Comparison of ENCODE assay signal across 12 mouse cellular contexts in genomic region chr14:43933399-43933798, GRCm38 (mm10). TPM values are rescaled to one million over a fixed set of nuclear protein-coding genes. Genes with fewer than 3 reads are reported as not detected.
ATAC-seq lines count a peak whose summit lies in the region.
"Not testable (repeated sequence)": the region's sequence is repeated elsewhere in the genome, so short reads cannot be mapped to it uniquely, and the experiment has no call there.
"Had no signal": no experiment of that assay in that cellular context is flagged by ENCODE, and none has a peak within 500 bp of the region (broad histone marks: within the 10 kb centered on the region; RNA-seq: fewer than 3 reads in every experiment).

No protein-coding gene starts in this region.

- not testable (repeated sequence) for H3K4me3 ChIP-seq in forebrain, embryonic 15.5 days; hindbrain, embryonic 13.5 days; midbrain, embryonic 13.5 days (replicated peaks); midbrain, embryonic 15.5 days; neural tube, embryonic 12.5 days

- not testable (repeated sequence) for H3K4me2 ChIP-seq in forebrain, embryonic 15.5 days (replicated peaks); hindbrain, embryonic 13.5 days; midbrain, embryonic 13.5 days (replicated peaks); midbrain, embryonic 15.5 days; neural tube, embryonic 12.5 days (replicated peaks)

- not testable (repeated sequence) for H3K27ac ChIP-seq in forebrain, embryonic 15.5 days (replicated peaks); hindbrain, embryonic 13.5 days; midbrain, embryonic 13.5 days; midbrain, embryonic 15.5 days; neural tube, embryonic 12.5 days

- H3K9me3 ChIP-seq in forebrain, embryonic 15.5 days; hindbrain, embryonic 13.5 days; midbrain, embryonic 13.5 days; midbrain, embryonic 15.5 days; neural tube, embryonic 12.5 days: not testable (repeated sequence)

- not testable (repeated sequence) for H3K9ac ChIP-seq in forebrain, embryonic 15.5 days (replicated peaks); hindbrain, embryonic 13.5 days; midbrain, embryonic 13.5 days (replicated peaks); midbrain, embryonic 15.5 days; neural tube, embryonic 12.5 days

- ATAC-seq in forebrain, embryonic 15.5 days (replicated peaks), result peak; percentile 66; the same call in 1 of the 2 replicates
- ATAC-seq in hindbrain, embryonic 13.5 days (ENCODE audit: low FRiP score), result 0 out of 2 replicates have a peak, but pooled peaks have one; percentile 52
- 0 out of 2 replicates have a peak, but pooled peaks have one; percentile 62 for ATAC-seq in midbrain, embryonic 13.5 days
- 0 out of 2 replicates have a peak, but pooled peaks have one; percentile 20 for ATAC-seq in midbrain, embryonic 15.5 days (replicated peaks)
- peak; percentile 25; the same call in 1 of the 2 replicates for ATAC-seq in neural tube, embryonic 12.5 days (ENCODE audit: low FRiP score, low read depth)

- not testable (repeated sequence) for H3K36me3 ChIP-seq in forebrain, embryonic 15.5 days; hindbrain, embryonic 13.5 days; midbrain, embryonic 13.5 days; midbrain, embryonic 15.5 days (replicated peaks); neural tube, embryonic 12.5 days

- 54% methylated on average over 5 of the region's 5 CpGs for WGBS in forebrain, embryonic 15.5 days
- WGBS in hindbrain, embryonic 13.5 days, result 56% methylated on average over 5 of the region's 5 CpGs
- 48% methylated on average over 5 of the region's 5 CpGs for WGBS in midbrain, embryonic 13.5 days
- WGBS in midbrain, embryonic 15.5 days, result 53% methylated on average over 5 of the region's 5 CpGs
- 51% methylated on average over 5 of the region's 5 CpGs for WGBS in neural tube, embryonic 12.5 days

- not testable (repeated sequence) for H3K27me3 ChIP-seq in forebrain, embryonic 15.5 days; hindbrain, embryonic 13.5 days; midbrain, embryonic 13.5 days; midbrain, embryonic 15.5 days (replicated peaks); neural tube, embryonic 12.5 days (replicated peaks)

- H3K4me1 ChIP-seq in forebrain, embryonic 15.5 days; hindbrain, embryonic 13.5 days (replicated peaks); midbrain, embryonic 13.5 days (replicated peaks); midbrain, embryonic 15.5 days; neural tube, embryonic 12.5 days: not testable (repeated sequence)

RNA-seq across cellular contexts. Expression of gene Gm8113, which starts 8.2 kb away (rescaled TPM):
- 4.4 and 4.7 TPM in 2 replicates for polyA plus RNA-seq in forebrain, embryonic 15.5 days (2015; fragmentation: Nextera tagmentation; extraction: Ambion mirVana)
- polyA plus RNA-seq in hindbrain, embryonic 13.5 days (2015; fragmentation: Nextera tagmentation; extraction: Ambion mirVana), result 7.7 and 9.2 TPM in 2 replicates
- 4.5 and 4.9 TPM in 2 replicates for polyA plus RNA-seq in midbrain, embryonic 13.5 days (2015; fragmentation: Nextera tagmentation; extraction: Ambion mirVana)
- 4.9 and 5.8 TPM in 2 replicates for polyA plus RNA-seq in midbrain, embryonic 15.5 days (2015; fragmentation: Nextera tagmentation; extraction: Ambion mirVana)
- 6.9 and 7.1 TPM in 2 replicates for polyA plus RNA-seq in neural tube, embryonic 12.5 days (2016; fragmentation: Nextera tagmentation; extraction: Ambion mirVana)
- polyA plus RNA-seq: G1E had no signal

RNA-seq across cellular contexts. Expression of gene Ear10, which starts 10.0 kb away (rescaled TPM):
- polyA plus RNA-seq in forebrain, embryonic 15.5 days (2015; fragmentation: Nextera tagmentation; extraction: Ambion mirVana), result not detected in 2 replicates
- polyA plus RNA-seq in hindbrain, embryonic 13.5 days (2015; fragmentation: Nextera tagmentation; extraction: Ambion mirVana), result not detected in 2 replicates
- not detected in 2 replicates for polyA plus RNA-seq in midbrain, embryonic 13.5 days (2015; fragmentation: Nextera tagmentation; extraction: Ambion mirVana)
- polyA plus RNA-seq in midbrain, embryonic 15.5 days (2015; fragmentation: Nextera tagmentation; extraction: Ambion mirVana), result not detected in 2 replicates
- polyA plus RNA-seq in neural tube, embryonic 12.5 days (2016; fragmentation: Nextera tagmentation; extraction: Ambion mirVana), result not detected in 2 replicates
- polyA plus RNA-seq: activated CD4-positive, CD25-positive, alpha-beta regulatory T cell, adult 4 months; adrenal gland, adult 2 months; brain, embryonic 14.5 days; C2C12; CD4-positive, CD25-positive, alpha-beta regulatory T cell, adult 4 months; G1E; Patski had no signal

RNA-seq across cellular contexts. Expression of gene Ang5, which starts 23.5 kb away (rescaled TPM):
- not detected in 2 replicates for polyA plus RNA-seq in forebrain, embryonic 15.5 days (2015; fragmentation: Nextera tagmentation; extraction: Ambion mirVana)
- polyA plus RNA-seq in hindbrain, embryonic 13.5 days (2015; fragmentation: Nextera tagmentation; extraction: Ambion mirVana), result not detected in 2 replicates
- polyA plus RNA-seq in midbrain, embryonic 13.5 days (2015; fragmentation: Nextera tagmentation; extraction: Ambion mirVana), result not detected in 2 replicates
- not detected in 2 replicates for polyA plus RNA-seq in midbrain, embryonic 15.5 days (2015; fragmentation: Nextera tagmentation; extraction: Ambion mirVana)
- not detected in 2 replicates for polyA plus RNA-seq in neural tube, embryonic 12.5 days (2016; fragmentation: Nextera tagmentation; extraction: Ambion mirVana)
- polyA plus RNA-seq: activated CD4-positive, CD25-positive, alpha-beta regulatory T cell, adult 4 months; adrenal gland, adult 2 months; brain, embryonic 14.5 days; C2C12; CD4-positive, CD25-positive, alpha-beta regulatory T cell, adult 4 months; G1E; Patski had no signal

RNA-seq across cellular contexts. Expression of gene Ear1, which starts 58.1 kb away (rescaled TPM):
- polyA plus RNA-seq in forebrain, embryonic 15.5 days (2015; fragmentation: Nextera tagmentation; extraction: Ambion mirVana), result not detected in 2 replicates
- not detected in 2 replicates for polyA plus RNA-seq in hindbrain, embryonic 13.5 days (2015; fragmentation: Nextera tagmentation; extraction: Ambion mirVana)
- not detected in 2 replicates for polyA plus RNA-seq in midbrain, embryonic 13.5 days (2015; fragmentation: Nextera tagmentation; extraction: Ambion mirVana)
- not detected in 2 replicates for polyA plus RNA-seq in midbrain, embryonic 15.5 days (2015; fragmentation: Nextera tagmentation; extraction: Ambion mirVana)
- polyA plus RNA-seq in neural tube, embryonic 12.5 days (2016; fragmentation: Nextera tagmentation; extraction: Ambion mirVana), result 0.56 TPM in 1 of 2 replicates, not detected in the other
- polyA plus RNA-seq: activated CD4-positive, CD25-positive, alpha-beta regulatory T cell, adult 4 months; adrenal gland, adult 2 months; C2C12; CD4-positive, CD25-positive, alpha-beta regulatory T cell, adult 4 months; G1E; Patski had no signal
